Mouse (Mus musculus) heart, postnatal 0 days (tissue): ENCODE data around the gene Rapgef6.

Experiments
- CTCF ChIP-seq: IDR thresholded peaks from 2 replicates; pipeline ENCODE4 v1.5.1; 2016; ENCODE audit warnings: antibody characterized with exemption, control low read depth, low read depth
- EP300 ChIP-seq: IDR thresholded peaks from 2 replicates; pipeline ENCODE4 v1.6.1; 2016; ENCODE audit warnings: antibody characterized with exemption, low read depth

GRCm38 (mm10) chr11:54699972-54700371 lies 177.3 kb downstream of the Rapgef6 start:
- TF ChIP-seq CTCF (no peak), EP300 (no peak)
